Mouse (Mus musculus): ENCODE results near the gene Grm8.
A peak's percentile ranks its signal among the peaks of the same experiment; 100 is the strongest.

The Grm8 gene

GRCm38 (mm10) chr6:28040815-28041214 lies 94.2 kb downstream of the Grm8 start:
- DNase-seq (ENCODE audit: low spot score), result no peak

GRCm38 (mm10) chr6:28032006-28032405 lies 103.0 kb downstream of the Grm8 start:
- DNase-seq (ENCODE audit: low spot score), result no peak

- DNase-seq (ENCODE audit: low spot score), result no peak
Measured at GRCm38 (mm10) chr6:28017653-28018052, 117.3 kb downstream of the Grm8 start.

- no peak for DNase-seq (ENCODE audit: low spot score)
Measured at GRCm38 (mm10) chr6:28007001-28007400, 128.0 kb downstream of the Grm8 start.

GRCm38 (mm10) chr6:27997250-27997649 lies 137.7 kb downstream of the Grm8 start:
- no peak for DNase-seq (ENCODE audit: low spot score)

GRCm38 (mm10) chr6:27991241-27991640 lies 143.7 kb downstream of the Grm8 start:
- DNase-seq (ENCODE audit: low spot score), result no peak

- DNase-seq (ENCODE audit: low spot score), result no peak
Measured at GRCm38 (mm10) chr6:27982598-27982997, 152.4 kb downstream of the Grm8 start.

GRCm38 (mm10) chr6:27982021-27982420 lies 153.0 kb downstream of the Grm8 start:
- DNase-seq (ENCODE audit: low spot score), result no peak

- no peak for DNase-seq (ENCODE audit: low spot score)
Measured at GRCm38 (mm10) chr6:27977361-27977760, 157.6 kb downstream of the Grm8 start.

GRCm38 (mm10) chr6:27968859-27969258 lies 166.1 kb downstream of the Grm8 start:
- peak; percentile 34 for DNase-seq (ENCODE audit: low spot score)

- DNase-seq (ENCODE audit: low spot score), result no peak
Measured at GRCm38 (mm10) chr6:27967037-27967436, 167.9 kb downstream of the Grm8 start.

GRCm38 (mm10) chr6:27965237-27965636 lies 169.7 kb downstream of the Grm8 start:
- peak; percentile 18 for DNase-seq (ENCODE audit: low spot score)

GRCm38 (mm10) chr6:27963887-27964286 lies 171.1 kb downstream of the Grm8 start:
- no peak for DNase-seq (ENCODE audit: low spot score)

GRCm38 (mm10) chr6:27956278-27956857 lies 178.6 kb downstream of the Grm8 start:
- no peak for DNase-seq (ENCODE audit: low spot score)

GRCm38 (mm10) chr6:27951433-27951832 lies 183.5 kb downstream of the Grm8 start:
- no peak for DNase-seq (ENCODE audit: low spot score)

- no peak for DNase-seq (ENCODE audit: low spot score)
Measured at GRCm38 (mm10) chr6:27928058-27928457, 206.9 kb downstream of the Grm8 start.

- no peak for DNase-seq (ENCODE audit: low spot score)
Measured at GRCm38 (mm10) chr6:27913281-27913680, 221.7 kb downstream of the Grm8 start.

GRCm38 (mm10) chr6:27904358-27904757 lies 230.6 kb downstream of the Grm8 start:
- no peak for DNase-seq (ENCODE audit: low spot score)

- no peak for DNase-seq (ENCODE audit: low spot score)
Measured at GRCm38 (mm10) chr6:27902224-27902623, 232.8 kb downstream of the Grm8 start.

GRCm38 (mm10) chr6:27901396-27901795 lies 233.6 kb downstream of the Grm8 start:
- DNase-seq (ENCODE audit: low spot score), result no peak

- DNase-seq (ENCODE audit: low spot score), result no peak
Measured at GRCm38 (mm10) chr6:27895153-27895552, 239.8 kb downstream of the Grm8 start.

GRCm38 (mm10) chr6:27892886-27893285 lies 242.1 kb downstream of the Grm8 start:
- DNase-seq (ENCODE audit: low spot score), result no peak

- DNase-seq (ENCODE audit: low spot score), result no peak
Measured at GRCm38 (mm10) chr6:27888391-27888790, 246.6 kb downstream of the Grm8 start.

GRCm38 (mm10) chr6:27887922-27888321 lies 247.1 kb downstream of the Grm8 start:
- DNase-seq (ENCODE audit: low spot score), result no peak

GRCm38 (mm10) chr6:27885786-27886185 lies 249.2 kb downstream of the Grm8 start:
- no peak for DNase-seq (ENCODE audit: low spot score)

All from layer of hippocampus, adult 11-12 months (tissue).